Mouse (Mus musculus): ENCODE data around the gene Ctsw.

GRCm38 (mm10) chr19:5500330-5500875 lies 32.1 kb upstream of the Ctsw start:
- TF ChIP-seq CTCF (IDR thresholded peaks at IDR 0.05; ENCODE audit: control insufficient read depth, insufficient read depth, insufficient replicate concordance, low read depth, low read length) (no peak), POLR2A (IDR thresholded peaks at IDR 0.05; ENCODE audit: control insufficient read depth, low read depth, low read length) (no peak)

Data from testis, adult 2 months (tissue).